Mouse (Mus musculus) CH12.LX (cell line): ENCODE measurements at regions not wholly inside any gene's neighbourhood (a gene's known extent, or its start where the extent isn't known, plus 50 kb on each side); places are given as distances from the start of the nearest gene placed in this dataset.

Experiments used
- DNase-seq: peaks from one replicate; pipeline ENCODE4 v3.0.0-alpha.2; 2013; ENCODE audit errors: extremely low read depth
- H3K27ac ChIP-seq: 2 replicates; pipeline ENCODE4 v1.5.1; 2012; ENCODE audit warnings: low read depth, mild to moderate bottlenecking, control low read depth, moderate library complexity; ENCODE audit not compliant: insufficient read depth
- H3K27me3 ChIP-seq: replicated peaks from 2 replicates; pipeline ENCODE3; 2012; ENCODE audit warnings: inconsistent platforms
- H3K36me3 ChIP-seq, 2 experiments: replicated peaks in 1 of 2; 2 replicates each; pipeline versions ENCODE3 to v1.6.1; 2012; ENCODE audit warnings: inconsistent platforms in 1 of 2, low read length in 1 of 2, mild to moderate bottlenecking in 1 of 2, mixed read lengths in 1 of 2, moderate library complexity in 1 of 2; ENCODE audit not compliant: control insufficient read depth in 1 of 2, insufficient read depth in 1 of 2
- H3K4me1 ChIP-seq, 2 experiments: 2 replicates each; pipeline ENCODE4 v1.6.1; 2012; ENCODE audit warnings: inconsistent platforms in 1 of 2, moderate library complexity in 1 of 2; ENCODE audit not compliant: insufficient read depth in 2 of 2, control insufficient read depth in 1 of 2
- H3K4me2 ChIP-seq: 2 replicates; pipeline ENCODE4 v1.6.1; 2012; ENCODE audit warnings: low read depth, mild to moderate bottlenecking, control low read depth; ENCODE audit not compliant: poor library complexity, insufficient read depth, severe bottlenecking
- H3K4me3 ChIP-seq, 3 experiments: fragments of 150-350 bp in 1 of 3; sonication (generic) in 1 of 3; replicated peaks in 1 of 3; 2 replicates each; pipeline versions ENCODE3 to v1.5.1; 2011 to 2012; ENCODE audit warnings: low read depth in 2 of 3, low read length in 2 of 3, mild to moderate bottlenecking in 2 of 3, moderate library complexity in 2 of 3, control low read depth in 1 of 3, improper control_type of control experiment in 1 of 3, inconsistent platforms in 1 of 3, mixed read lengths in 1 of 3; ENCODE audit not compliant: poor library complexity in 1 of 3
- H3K79me2 ChIP-seq: replicated peaks from 2 replicates; pipeline ENCODE4 v1.6.1; 2012; ENCODE audit warnings: mild to moderate bottlenecking, moderate library complexity; ENCODE audit not compliant: control insufficient read depth, poor library complexity, insufficient read depth, severe bottlenecking; ENCODE audit errors: extremely low read depth
- H3K9ac ChIP-seq: 2 replicates; pipeline ENCODE4 v1.6.1; 2012; ENCODE audit warnings: low read depth, mild to moderate bottlenecking, control low read depth, moderate library complexity; ENCODE audit not compliant: insufficient read depth
- H3K9me3 ChIP-seq: replicated peaks from 2 replicates; pipeline ENCODE3; 2012; ENCODE audit warnings: low read length, inconsistent platforms, mixed read lengths
- CHD2 ChIP-seq: IDR thresholded peaks from 2 replicates; pipeline ENCODE4 v1.6.1; 2011; ENCODE audit warnings: low read length, improper control_type of control experiment
- GABPA ChIP-seq: IDR thresholded peaks from 2 replicates; pipeline ENCODE4 v1.6.1; 2012; ENCODE audit warnings: low read depth, low read length, improper control_type of control experiment, inconsistent platforms; ENCODE audit not compliant: insufficient replicate concordance
- HCFC1 ChIP-seq: IDR thresholded peaks from 2 replicates; pipeline ENCODE4 v1.6.1; 2012; ENCODE audit warnings: low read depth, mild to moderate bottlenecking, inconsistent platforms, low read length, improper control_type of control experiment
- MAFK ChIP-seq: IDR thresholded peaks from 2 replicates; pipeline ENCODE4 v1.6.1; 2011; ENCODE audit warnings: low read length, improper control_type of control experiment; ENCODE audit not compliant: insufficient replicate concordance
- MAZ ChIP-seq: IDR thresholded peaks from 2 replicates; pipeline ENCODE4 v1.6.1; 2012; ENCODE audit warnings: low read depth, mild to moderate bottlenecking, inconsistent platforms, low read length, improper control_type of control experiment, moderate library complexity
- MYC ChIP-seq: IDR thresholded peaks from 2 replicates; pipeline ENCODE4 v1.6.1; 2011; ENCODE audit warnings: low read depth, mild to moderate bottlenecking, improper control_type of control experiment, low read length
- NELFE ChIP-seq: IDR thresholded peaks from 2 replicates; pipeline ENCODE4 v1.6.1; 2011; ENCODE audit warnings: low read depth, low read length, improper control_type of control experiment
- RAD21 ChIP-seq: IDR thresholded peaks from 2 replicates; pipeline ENCODE4 v1.6.1; 2011; ENCODE audit warnings: low read depth, mild to moderate bottlenecking, low read length, improper control_type of control experiment, moderate library complexity
- TBP ChIP-seq: conservative IDR thresholded peaks from 2 replicates; pipeline ENCODE4 v1.6.1; 2011; ENCODE audit warnings: low read depth, low read length, improper control_type of control experiment
- ZNF384 ChIP-seq: IDR thresholded peaks from 2 replicates; pipeline ENCODE4 v1.6.1; 2012; ENCODE audit warnings: low read depth, low read length, improper control_type of control experiment, inconsistent platforms
- dilution Hi-C: fragments of 300-500 bp; cut with MboI; formaldehyde crosslinking; loops from 2 replicates; pipeline ENCODE4 v1.14.3; 2020; ENCODE audit warnings: low sequenced_read_pairs; ENCODE audit not compliant: extremely low pct_unique_long_range_greater_than_20kb, extremely low pct_ligation_motif_present
- in situ Hi-C: fragments of 300-500 bp; cut with MboI; formaldehyde crosslinking; loops from 3 replicates; pipeline ENCODE4 v1.14.3; 2019; ENCODE audit warnings: low sequenced_read_pairs, low pct_ligation_motif_present, low pct_unique_long_range_greater_than_20kb, mixed read lengths

GRCm38 (mm10) chr12:104629449-104629848, 122.3 kb downstream of the Dicer1 start:
- Histone ChIP-seq H3K4me1 (no peaks in the 10 kb centered on the region), H3K27me3 (peaks cover 63% of the 10 kb centered on the region), H3K4me3 (no peak overlapping the region), H3K4me2 (no peak overlapping the region), H3K27ac (no peak overlapping the region), H3K9ac (no peak overlapping the region), H3K79me2 (no peaks in the 10 kb centered on the region), H3K36me3 (no peaks in the 10 kb centered on the region), H3K9me3 (peaks cover 5% of the 10 kb centered on the region)
- in situ Hi-C loops, result no loop called here
- dilution Hi-C loops, result no loop called here
- TF ChIP-seq GABPA (no peak), HCFC1 (no peak), RAD21 (no peak), MYC (no peak)
- DNase-seq, result no peak

- Histone ChIP-seq H3K79me2 (no peaks in the 10 kb centered on the region), H3K27me3 (peaks cover 64% of the 10 kb centered on the region), H3K4me2 (no peak overlapping the region), H3K9ac (no peak overlapping the region), H3K27ac (no peak overlapping the region), H3K9me3 (peaks cover 4% of the 10 kb centered on the region), H3K36me3 (no peaks in the 10 kb centered on the region), H3K4me1 (no peaks in the 10 kb centered on the region), H3K4me3 (no peak overlapping the region)
- TF ChIP-seq CHD2, result no peak
- TF ChIP-seq MAZ, result no peak
- DNase-seq, result no peak
- in situ Hi-C loops, result no loop called here
- dilution Hi-C loops, result no loop called here
Measured at GRCm38 (mm10) chr12:104626054-104626453, 125.7 kb downstream of the Dicer1 start.

- TF ChIP-seq NELFE, result no peak
- no peak for TF ChIP-seq MAFK
- no peak for TF ChIP-seq HCFC1
- TF ChIP-seq ZNF384, result no peak
- no peak for TF ChIP-seq TBP
- dilution Hi-C loops, result no loop called here
- H3K4me3 ChIP-seq, result no peak overlapping the region
- peaks cover 67% of the 10 kb centered on the region for H3K27me3 ChIP-seq
- in situ Hi-C loops, result no loop called here
- no peak overlapping the region for H3K9ac ChIP-seq
- H3K4me2 ChIP-seq, result no peak overlapping the region
- no peaks in the 10 kb centered on the region for H3K9me3 ChIP-seq
- no peak overlapping the region for H3K27ac ChIP-seq
- H3K79me2 ChIP-seq, result no peaks in the 10 kb centered on the region
- no peak for DNase-seq
- no peaks in the 10 kb centered on the region for H3K36me3 ChIP-seq
- no peaks in the 10 kb centered on the region for H3K4me1 ChIP-seq
Measured at GRCm38 (mm10) chr12:104623896-104624685, 127.7 kb downstream of the Dicer1 start.
